Comparison of ENCODE assay signal across 9 mouse cellular contexts in the genomic region with DNA sequence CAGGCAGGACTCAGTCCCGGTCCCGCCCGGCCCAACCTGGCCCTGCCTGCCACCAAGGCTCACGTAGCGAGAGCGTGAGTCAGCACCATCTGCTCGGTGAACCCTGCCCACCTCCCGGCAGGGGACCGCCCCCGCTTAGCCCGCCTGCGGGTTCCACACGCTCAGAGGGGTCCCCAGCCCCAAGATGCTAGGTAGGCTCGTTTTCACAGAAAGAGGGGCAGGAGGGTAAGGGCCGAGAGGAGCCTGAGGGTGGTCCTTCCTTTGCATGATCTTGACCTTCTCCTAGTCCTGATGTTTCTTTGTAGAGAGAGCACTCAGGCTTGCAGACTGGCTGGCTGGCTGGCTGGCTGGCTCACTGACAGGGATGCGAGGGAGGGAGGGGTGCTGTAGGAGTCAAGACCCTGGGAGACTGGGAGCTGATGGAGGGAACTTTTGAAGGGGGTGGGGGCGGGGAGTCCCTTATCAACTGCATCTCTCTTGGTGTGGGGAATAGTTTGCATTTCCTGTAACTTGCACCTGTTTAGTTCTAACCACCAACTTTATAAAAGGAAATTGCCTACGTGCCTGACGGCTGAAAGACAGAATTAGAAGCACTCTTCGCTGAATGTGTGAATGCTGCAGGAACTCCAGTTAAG.
A peak's percentile ranks its signal among the peaks of the same experiment; 100 is the strongest.
DNase-seq lines count a peak whose midpoint lies in the region; ATAC-seq and TF ChIP-seq lines count a peak whose summit lies in the region.
"Had no signal": no experiment of that assay in that cellular context is flagged by ENCODE, and none has a peak within 500 bp of the region (broad histone marks: within the 10 kb centered on the region; RNA-seq: fewer than 3 reads in every experiment).

No protein-coding gene starts in this region.

- ATAC-seq in cerebellum, adult (ENCODE audit: insufficient number of reproducible peaks, low FRiP score, low TSS enrichment), result peak; percentile 75
- peak; percentile 86 for ATAC-seq in forebrain, embryonic 13.5 days
- ATAC-seq in lung, embryonic 15.5 days (ENCODE audit: borderline replicate concordance, extremely low read depth, low FRiP score, low TSS enrichment), result peak; percentile 68
- ATAC-seq in neutrophil, adult 5-6 weeks (ENCODE audit: extremely low read depth, insufficient number of reproducible peaks, low FRiP score, poor library complexity, severe bottlenecking), result peak; percentile 59

- DNase-seq in heart, postnatal 10 days, result peak; percentile 69 to 80
- DNase-seq in kidney, postnatal 36 days, result peak; percentile 93
- peak; percentile 78 to 80 for DNase-seq in thymus, postnatal 10 days (ENCODE audit: low spot score in 2 of 2)

- H3K4me3 ChIP-seq in ES-Bruce4 (ENCODE audit: low read depth, low read length), result peak overlapping the region; percentile 57
- peak overlapping the region; percentile 41 for H3K4me3 ChIP-seq in forebrain, embryonic 13.5 days
- H3K4me3 ChIP-seq in lung, embryonic 15.5 days, result peak overlapping the region; percentile 33
- H3K4me3 ChIP-seq: erythroblast, embryonic 14.5 days had no signal

- intact Hi-C loops in heart, postnatal 10 days (cut with DNase I), result no loop called here

- WGBS in forebrain, embryonic 13.5 days, result 0% methylated on average over 20 of the region's 20 CpGs
- 1% methylated on average over 20 of the region's 20 CpGs for WGBS in lung, embryonic 15.5 days

- TF ChIP-seq CTCF in ES-Bruce4 (IDR thresholded peaks at IDR 0.05; ENCODE audit: low read depth, low read length), result no peak

- no peak overlapping the region for H3K9ac ChIP-seq in ES-Bruce4 (ENCODE audit: low read depth, poor library complexity, severe bottlenecking)
- peak overlapping the region; percentile 62 for H3K9ac ChIP-seq in forebrain, embryonic 13.5 days
- peak overlapping the region; percentile 34 for H3K9ac ChIP-seq in lung, embryonic 15.5 days

- H3K4me1 ChIP-seq in ES-Bruce4 (ENCODE audit: control insufficient read depth, insufficient read depth, low read length), result peaks cover 7% of the 10 kb centered on the region
- peaks cover 25% of the 10 kb centered on the region for H3K4me1 ChIP-seq in forebrain, embryonic 13.5 days
- H3K4me1 ChIP-seq in lung, embryonic 15.5 days, result peaks cover 17% of the 10 kb centered on the region

- H3K36me3 ChIP-seq in ES-Bruce4 (ENCODE audit: control insufficient read depth, insufficient read depth, low read length, poor library complexity, severe bottlenecking), result no peaks in the 10 kb centered on the region
- H3K36me3 ChIP-seq in forebrain, embryonic 13.5 days (ENCODE audit: poor library complexity, severe bottlenecking), result no peaks in the 10 kb centered on the region
- no peaks in the 10 kb centered on the region for H3K36me3 ChIP-seq in lung, embryonic 15.5 days

- peak; percentile 97 for TF ChIP-seq EP300 in ES-Bruce4 (IDR thresholded peaks at IDR 0.05; ENCODE audit: insufficient read depth, low read depth, low read length)

- H3K27me3 ChIP-seq in ES-Bruce4 (ENCODE audit: control insufficient read depth, insufficient read depth, low read length, poor library complexity, severe bottlenecking), result no peaks in the 10 kb centered on the region
- H3K27me3 ChIP-seq in forebrain, embryonic 13.5 days, result peaks cover 18% of the 10 kb centered on the region
- peaks cover 12% of the 10 kb centered on the region; the same call in 1 of the 2 replicates for H3K27me3 ChIP-seq in lung, embryonic 15.5 days

- peak overlapping the region; percentile 45 for H3K27ac ChIP-seq in ES-Bruce4 (ENCODE audit: insufficient read depth, low read length)
- H3K27ac ChIP-seq in forebrain, embryonic 13.5 days, result peak overlapping the region; percentile 31; the same call in 1 of the 2 replicates
- no peak overlapping the region for H3K27ac ChIP-seq in lung, embryonic 15.5 days

- no peak for TF ChIP-seq POLR2A in ES-Bruce4 (IDR thresholded peaks at IDR 0.05; ENCODE audit: insufficient read depth, low read length)

- H3K4me2 ChIP-seq in forebrain, embryonic 13.5 days, result peak overlapping the region; percentile 78
- H3K4me2 ChIP-seq in lung, embryonic 15.5 days, result peak overlapping the region; percentile 81

- H3K9me3 ChIP-seq in ES-Bruce4 (replicated peaks; ENCODE audit: control insufficient read depth, insufficient read depth, low read length, poor library complexity, severe bottlenecking), result no peaks in the 10 kb centered on the region
- H3K9me3 ChIP-seq in forebrain, embryonic 13.5 days (replicated peaks), result no peaks in the 10 kb centered on the region
- no peaks in the 10 kb centered on the region for H3K9me3 ChIP-seq in lung, embryonic 15.5 days
